Mouse (Mus musculus): ENCODE measurements at regions not wholly inside any gene's neighbourhood (a gene's known extent, or its start where the extent isn't known, plus 50 kb on each side); places are given as distances from the start of the nearest gene placed in this dataset.

- TF ChIP-seq GATA1 (IDR thresholded peaks at IDR 0.05; ENCODE audit: borderline replicate concordance, low read length) (no peak), FLI1 (IDR thresholded peaks at IDR 0.05; ENCODE audit: low read length) (no peak)
Observed at GRCm38 (mm10) chr13:99583841-99584240, 67.5 kb upstream of the Map1b start.

Measured in megakaryocyte, embryonic 14.5 days (primary cell).